Mouse (Mus musculus) bone marrow, adult 2 months (tissue): ENCODE measurements at regions not wholly inside any gene's neighbourhood (a gene's known extent, or its start where the extent isn't known, plus 50 kb on each side); places are given as distances from the start of the nearest gene placed in this dataset.

ENCODE experiments used
- CTCF ChIP-seq: fragments of 200-500 bp; IDR thresholded peaks from 2 replicates; pipeline ENCODE4 v1.5.1; 2011; ENCODE audit warnings: low read length, control low read depth; ENCODE audit not compliant: control insufficient read depth, insufficient read depth
- POLR2A ChIP-seq: fragments of 200-500 bp; IDR thresholded peaks from 2 replicates; pipeline ENCODE4 v1.6.1; 2011; ENCODE audit warnings: low read depth, mild to moderate bottlenecking, control low read depth, low read length, borderline replicate concordance; ENCODE audit not compliant: control insufficient read depth

- TF ChIP-seq CTCF, result no peak
- TF ChIP-seq POLR2A, result no peak
Measured at GRCm38 (mm10) chr3:15224452-15224851, 107.7 kb downstream of the Gm9733 start.
